Mouse (Mus musculus) E14TG2a.4 (cell line): ENCODE measurements around the gene Zfp442.

ENCODE experiments used
- CTCF ChIP-seq: conservative IDR thresholded peaks from 2 replicates; pipeline ENCODE4 v1.5.1; 2014; ENCODE audit warnings: low read length
- POU5F1 ChIP-seq: IDR thresholded peaks from 2 replicates; pipeline ENCODE4 v1.6.1; 2014; ENCODE audit warnings: low read length, borderline replicate concordance

- TF ChIP-seq CTCF = no peak
- no peak for TF ChIP-seq POU5F1
Observed at GRCm38 (mm10) chr2:150390198-150390597, 61.1 kb downstream of the Zfp442 start.
